Mouse (Mus musculus): ENCODE results near the gene Fam172a. TPM values are rescaled to one million over a fixed set of nuclear protein-coding genes. Genes with fewer than 3 reads are reported as not detected.

Fam172a gene
- total RNA-seq, 1 experiment from 2014 or later, result 38.0 TPM

GRCm38 (mm10) chr13:78098858-78099445 is 397.1 kb downstream of the Fam172a start:
- peak; percentile 50; the same call in 1 of the 2 replicates for ATAC-seq (replicated peaks; ENCODE audit: low read depth, poor library complexity, severe bottlenecking)

- no peak for ATAC-seq (replicated peaks; ENCODE audit: low read depth, poor library complexity, severe bottlenecking)
Observed at GRCm38 (mm10) chr13:78099746-78100530, 398.1 kb downstream of the Fam172a start.

- no peak for ATAC-seq (replicated peaks; ENCODE audit: low read depth, poor library complexity, severe bottlenecking)
Observed at GRCm38 (mm10) chr13:78100664-78101063, 398.8 kb downstream of the Fam172a start.

GRCm38 (mm10) chr13:78102337-78102736 is 400.5 kb downstream of the Fam172a start:
- 0 out of 2 replicates have a peak, but pooled peaks have one; percentile 15 for ATAC-seq (replicated peaks; ENCODE audit: low read depth, poor library complexity, severe bottlenecking)

GRCm38 (mm10) chr13:78104851-78105250 is 403.0 kb downstream of the Fam172a start:
- no peak for ATAC-seq (replicated peaks; ENCODE audit: low read depth, poor library complexity, severe bottlenecking)

GRCm38 (mm10) chr13:78110648-78111047 is 408.8 kb downstream of the Fam172a start:
- ATAC-seq (replicated peaks; ENCODE audit: low read depth, poor library complexity, severe bottlenecking), result no peak

GRCm38 (mm10) chr13:78113978-78114377 is 412.1 kb downstream of the Fam172a start:
- no peak for ATAC-seq (replicated peaks; ENCODE audit: low read depth, poor library complexity, severe bottlenecking)

- no peak for ATAC-seq (replicated peaks; ENCODE audit: low read depth, poor library complexity, severe bottlenecking)
Observed at GRCm38 (mm10) chr13:78118715-78119114, 416.9 kb downstream of the Fam172a start.

GRCm38 (mm10) chr13:78121991-78122390 is 420.2 kb downstream of the Fam172a start:
- no peak for ATAC-seq (replicated peaks; ENCODE audit: low read depth, poor library complexity, severe bottlenecking)

GRCm38 (mm10) chr13:78123911-78124426 is 422.1 kb downstream of the Fam172a start:
- ATAC-seq (replicated peaks; ENCODE audit: low read depth, poor library complexity, severe bottlenecking), result no peak

GRCm38 (mm10) chr13:78157465-78157864 is 455.6 kb downstream of the Fam172a start:
- ATAC-seq (replicated peaks; ENCODE audit: low read depth, poor library complexity, severe bottlenecking), result no peak

GRCm38 (mm10) chr13:78162149-78162548 is 460.3 kb downstream of the Fam172a start:
- peak; percentile 24; the same call in 1 of the 2 replicates for ATAC-seq (replicated peaks; ENCODE audit: low read depth, poor library complexity, severe bottlenecking)

GRCm38 (mm10) chr13:78163087-78163958 is 461.5 kb downstream of the Fam172a start:
- peak; percentile 90 for ATAC-seq (replicated peaks; ENCODE audit: low read depth, poor library complexity, severe bottlenecking)

GRCm38 (mm10) chr13:78164941-78165340 is 463.1 kb downstream of the Fam172a start:
- no peak for ATAC-seq (replicated peaks; ENCODE audit: low read depth, poor library complexity, severe bottlenecking)

- ATAC-seq (replicated peaks; ENCODE audit: low read depth, poor library complexity, severe bottlenecking), result no peak
Observed at GRCm38 (mm10) chr13:78168166-78168565, 466.3 kb downstream of the Fam172a start.

GRCm38 (mm10) chr13:78171320-78171719 is 469.5 kb downstream of the Fam172a start:
- ATAC-seq (replicated peaks; ENCODE audit: low read depth, poor library complexity, severe bottlenecking), result peak; percentile 87

- ATAC-seq (replicated peaks; ENCODE audit: low read depth, poor library complexity, severe bottlenecking), result no peak
Observed at GRCm38 (mm10) chr13:78171984-78172636, 470.3 kb downstream of the Fam172a start.

GRCm38 (mm10) chr13:78172861-78173260 is 471.0 kb downstream of the Fam172a start:
- no peak for ATAC-seq (replicated peaks; ENCODE audit: low read depth, poor library complexity, severe bottlenecking)

GRCm38 (mm10) chr13:78174191-78174590 is 472.4 kb downstream of the Fam172a start:
- no peak for ATAC-seq (replicated peaks; ENCODE audit: low read depth, poor library complexity, severe bottlenecking)

- no peak for ATAC-seq (replicated peaks; ENCODE audit: low read depth, poor library complexity, severe bottlenecking)
Observed at GRCm38 (mm10) chr13:78174891-78175290, 473.1 kb downstream of the Fam172a start.

Measured in common myeloid progenitor, adult 5-6 weeks (primary cell).